Comparison of ENCODE assay signal across 11 mouse cellular contexts in the genomic region with DNA sequence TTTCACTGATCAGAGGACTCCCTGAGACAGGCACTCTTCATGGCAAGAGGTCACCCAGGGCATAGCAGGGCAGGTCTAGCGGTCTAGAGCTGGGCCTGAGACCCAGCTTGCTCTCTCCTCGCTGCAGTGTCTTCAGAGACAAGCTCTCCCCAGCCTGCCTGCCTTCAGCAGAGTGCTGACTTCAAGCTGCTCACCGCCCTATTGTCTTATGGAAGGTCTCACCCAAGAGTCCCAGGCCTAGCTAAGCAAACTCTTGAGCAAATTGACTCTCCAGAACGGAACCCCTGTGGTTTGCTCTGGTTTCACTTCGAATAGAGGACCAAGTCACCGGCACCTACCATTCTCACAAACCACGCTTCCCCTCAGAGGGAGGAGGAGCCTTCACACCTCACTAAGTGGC.
DNase-seq lines count a peak whose midpoint lies in the region; ATAC-seq and TF ChIP-seq lines count a peak whose summit lies in the region.
"Had no signal": no experiment of that assay in that cellular context is flagged by ENCODE, and none has a peak within 500 bp of the region (broad histone marks: within the 10 kb centered on the region; RNA-seq: fewer than 3 reads in every experiment).

No protein-coding gene starts in this region.

- peaks cover 48% of the 10 kb centered on the region for H3K4me1 ChIP-seq in heart, embryonic 11.5 days (ENCODE audit: control insufficient read depth, insufficient read depth, low read length)
- peaks cover 80% of the 10 kb centered on the region for H3K4me1 ChIP-seq in heart, embryonic 13.5 days

- ATAC-seq in heart, embryonic 11.5 days (replicated peaks; ENCODE audit: insufficient number of reproducible peaks, low FRiP score, low TSS enrichment): no peak
- ATAC-seq in heart, embryonic 13.5 days (ENCODE audit: extremely low read depth, insufficient number of reproducible peaks, low FRiP score, low TSS enrichment): no peak
- peak; percentile 74 for ATAC-seq in megakaryocyte, adult 5-6 weeks (ENCODE audit: poor library complexity, severe bottlenecking)

- no peaks in the 10 kb centered on the region for H3K9me3 ChIP-seq in heart, embryonic 11.5 days (replicated peaks; ENCODE audit: control insufficient read depth, low read length)
- H3K9me3 ChIP-seq in heart, embryonic 13.5 days: no peaks in the 10 kb centered on the region

- H3K36me3 ChIP-seq in heart, embryonic 11.5 days (ENCODE audit: control insufficient read depth, insufficient read depth, low read length): no peaks in the 10 kb centered on the region
- no peaks in the 10 kb centered on the region for H3K36me3 ChIP-seq in heart, embryonic 13.5 days

- no peak overlapping the region for H3K4me2 ChIP-seq in heart, embryonic 11.5 days
- peak overlapping the region; percentile 18 for H3K4me2 ChIP-seq in heart, embryonic 13.5 days

- DNase-seq in heart, adult 8-10 months (ENCODE audit: low spot score): no peak
- DNase-seq in CD4-positive helper T cell, adult 2 months (ENCODE audit: low read depth, low spot score): peak; percentile 52
- no peak for DNase-seq in gastrocnemius, adult 2 months
- DNase-seq in kidney, postnatal 14 days: no peak
- no peak for DNase-seq in kidney, postnatal 25 days
- DNase-seq: adrenal gland, postnatal 25 days; cerebellum, postnatal 36 days; layer of hippocampus, adult 9-11 months had no signal

- intact Hi-C loops in gastrocnemius, adult 2 months (cut with DNase I): no loop called here

- H3K27ac ChIP-seq in heart, embryonic 11.5 days (ENCODE audit: low read depth, low read length): peak overlapping the region; percentile 90
- H3K27ac ChIP-seq in heart, embryonic 13.5 days (replicated peaks): peak overlapping the region; percentile 95
- H3K27ac ChIP-seq in gastrocnemius, adult 2 months: no peak overlapping the region; the same call in 1 of the 2 replicates

- H3K9ac ChIP-seq in heart, embryonic 11.5 days (ENCODE audit: low read depth, low read length): peak overlapping the region; percentile 59; the same call in 1 of the 2 replicates
- H3K9ac ChIP-seq in heart, embryonic 13.5 days: peak overlapping the region; percentile 74

- H3K27me3 ChIP-seq in heart, embryonic 11.5 days (ENCODE audit: control insufficient read depth, insufficient read depth, low read length): no peaks in the 10 kb centered on the region
- no peaks in the 10 kb centered on the region for H3K27me3 ChIP-seq in heart, embryonic 13.5 days (replicated peaks)

- TF ChIP-seq CTCF in gastrocnemius, adult 2 months (IDR thresholded peaks at IDR 0.05): no peak

- no peak overlapping the region for H3K4me3 ChIP-seq in heart, embryonic 11.5 days (ENCODE audit: low read depth, low read length)
- H3K4me3 ChIP-seq in heart, embryonic 13.5 days: no peak overlapping the region
- no peak overlapping the region for H3K4me3 ChIP-seq in gastrocnemius, adult 2 months

- 39% methylated on average over 7 of the region's 7 CpGs for WGBS in heart, embryonic 11.5 days (ENCODE audit: insufficient replicate concordance)
- WGBS in heart, embryonic 13.5 days: 37% methylated on average over 7 of the region's 7 CpGs
